Mouse (Mus musculus) gastrocnemius, adult 18-20 months (tissue): ENCODE measurements at regions not wholly inside any gene's neighbourhood (a gene's known extent, or its start where the extent isn't known, plus 50 kb on each side); places are given as distances from the start of the nearest gene placed in this dataset.
"Not testable (repeated sequence)": the region's sequence is repeated elsewhere in the genome, so short reads cannot be mapped to it uniquely, and the experiment has no call there.

Source experiments
- DNase-seq: peaks from one replicate; pipeline ENCODE4 v3.0.0; 2021; ENCODE audit warnings: low spot score

- DNase-seq = no peak
These were observed 186.3 kb upstream of the Cldn34b3 start for GRCm38 (mm10) chrX:76077781-76078180.

GRCm38 (mm10) chrX:76082670-76083069, 181.4 kb upstream of the Cldn34b3 start:
- DNase-seq = no peak

- peak; percentile 1 for DNase-seq
These were observed 153.2 kb upstream of the Cldn34b3 start for GRCm38 (mm10) chrX:76110763-76111474.

- no peak for DNase-seq
These were observed 148.0 kb upstream of the Cldn34b3 start for GRCm38 (mm10) chrX:76116086-76116485.

GRCm38 (mm10) chrX:76116562-76116961, 147.5 kb upstream of the Cldn34b3 start:
- no peak for DNase-seq

GRCm38 (mm10) chrX:76120936-76121335, 143.2 kb upstream of the Cldn34b3 start:
- no peak for DNase-seq

- no peak for DNase-seq
These were observed 140.7 kb upstream of the Cldn34b3 start for GRCm38 (mm10) chrX:76123355-76123754.

- no peak for DNase-seq
These were observed 126.4 kb upstream of the Cldn34b3 start for GRCm38 (mm10) chrX:76137729-76138128.

GRCm38 (mm10) chrX:76141022-76141421, 123.1 kb upstream of the Cldn34b3 start:
- peak; percentile 2 for DNase-seq

- not testable (repeated sequence) for DNase-seq
These were observed 89.3 kb upstream of the Cldn34b3 start for GRCm38 (mm10) chrX:76174806-76175205.

- DNase-seq = peak; percentile 0
These were observed 82.5 kb upstream of the Cldn34b3 start for GRCm38 (mm10) chrX:76181446-76182148.

- no peak for DNase-seq
These were observed 63.5 kb upstream of the Cldn34b3 start for GRCm38 (mm10) chrX:76200607-76201006.

- peak; percentile 15 for DNase-seq
These were observed 62.7 kb upstream of the Cldn34b3 start for GRCm38 (mm10) chrX:76201366-76201765.
